Mouse (Mus musculus): ENCODE data around the gene Hspb6.

- TF ChIP-seq POLR2A (IDR thresholded peaks at IDR 0.05; ENCODE audit: borderline replicate concordance, low read depth, low read length), result no peak
- TF ChIP-seq CTCF (IDR thresholded peaks at IDR 0.05; ENCODE audit: low read depth, low read length), result no peak
Observed at GRCm38 (mm10) chr7:30572389-30572788, 20.4 kb downstream of the Hspb6 start.
